Mouse (Mus musculus) erythroblast, embryonic 14.5 days (primary cell): ENCODE measurements around the gene Dnaaf2.

Source experiments
- GATA1 ChIP-seq: IDR thresholded peaks from 2 replicates; pipeline ENCODE4 v1.6.1; 2012; ENCODE audit warnings: low read length, inconsistent platforms, mixed read lengths
- TAL1 ChIP-seq: IDR thresholded peaks from 3 replicates; pipeline ENCODE4 v1.6.1; 2012; ENCODE audit warnings: low read length, inconsistent platforms, mixed read lengths

- TF ChIP-seq GATA1 (no peak), TAL1 (no peak)
These were observed 14.5 kb downstream of the Dnaaf2 start, which contains the start of the genes Rpl36al and Mgat2 for GRCm38 (mm10) chr12:69183583-69184308.
